Mouse (Mus musculus): Measurements from ENCODE around the gene Mpdz.

GRCm38 (mm10) chr4:81293309-81293708 is 149.3 kb downstream of the Mpdz start:
- TF ChIP-seq EP300 (IDR thresholded peaks at IDR 0.05) = no peak
- no peak for TF ChIP-seq CTCF (IDR thresholded peaks at IDR 0.05)
